Mouse (Mus musculus) 3T3-L1 (cell line): ENCODE data around the gene Vwa3b.

ENCODE experiments used
- DNase-seq: peaks from one replicate; pipeline ENCODE4 v3.0.0-alpha.2; 2015; ENCODE audit warnings: low read depth, low spot score

Vwa3b gene

DNA sequence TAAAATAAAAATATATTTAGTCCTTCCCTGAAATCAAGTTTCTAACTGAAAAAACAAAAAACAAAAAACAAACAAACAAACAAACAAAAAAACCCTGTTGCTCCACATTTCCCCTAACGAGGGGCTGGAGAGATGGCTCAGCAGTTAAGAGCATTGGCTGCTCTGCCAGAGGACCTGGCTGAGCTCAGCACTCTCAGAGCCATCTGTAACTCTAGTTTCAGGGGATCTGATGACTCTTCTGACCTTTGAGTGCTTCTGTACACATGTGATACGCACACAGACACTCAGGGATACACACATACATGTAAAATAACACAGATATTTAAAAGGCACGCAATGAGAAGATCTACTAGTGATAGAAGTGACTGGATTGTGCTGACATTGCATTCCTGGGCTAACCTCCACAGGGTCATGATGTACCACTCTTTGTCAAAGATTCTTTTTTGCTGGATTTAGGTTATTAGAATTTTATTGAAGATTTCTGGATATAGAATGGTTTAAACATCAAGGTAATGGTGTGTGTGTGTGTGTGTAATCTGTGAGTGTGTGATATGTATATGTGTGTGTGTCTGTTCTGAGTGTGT is 14.7 kb upstream of the Vwa3b start:
- DNase-seq: no peak

DNA sequence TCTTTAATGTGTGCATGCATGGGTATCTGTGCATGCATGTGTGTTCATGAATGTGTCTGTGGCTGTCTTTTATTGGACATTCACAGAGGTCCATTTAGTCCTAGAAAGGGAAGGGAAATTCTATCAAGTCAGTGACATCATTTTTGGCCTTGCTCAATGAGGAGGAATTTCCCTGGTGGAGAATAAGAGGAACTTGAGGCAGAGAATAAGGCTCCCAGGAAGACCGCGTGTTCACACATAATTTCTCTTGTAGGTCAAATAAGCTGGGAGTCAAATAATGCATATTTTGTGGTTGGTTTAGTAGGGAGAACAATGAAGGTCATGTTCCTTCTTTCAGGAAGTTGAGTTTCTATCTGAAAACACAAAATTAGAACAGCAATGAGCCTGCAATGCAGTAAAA is 13.4 kb upstream of the Vwa3b start:
- no peak for DNase-seq

DNA sequence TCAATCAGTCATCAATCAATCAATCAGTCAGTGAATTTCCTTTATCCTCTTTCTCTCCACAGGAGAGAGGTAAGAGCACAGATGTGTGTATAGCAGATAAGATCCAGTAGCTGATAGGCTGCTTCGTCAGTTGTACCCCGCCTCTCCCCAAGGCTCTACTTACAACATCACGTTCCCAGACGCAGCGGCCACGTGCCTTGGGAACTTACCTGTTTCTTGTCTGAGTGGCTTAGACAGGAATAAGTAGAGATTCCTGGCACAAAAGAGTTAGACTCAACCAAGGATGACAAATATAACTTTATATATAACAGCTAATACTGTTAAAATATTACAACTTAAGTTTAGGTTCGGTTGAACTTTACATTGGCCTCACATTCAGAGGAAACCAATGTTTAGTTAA is 12.7 kb upstream of the Vwa3b start:
- no peak for DNase-seq

DNA sequence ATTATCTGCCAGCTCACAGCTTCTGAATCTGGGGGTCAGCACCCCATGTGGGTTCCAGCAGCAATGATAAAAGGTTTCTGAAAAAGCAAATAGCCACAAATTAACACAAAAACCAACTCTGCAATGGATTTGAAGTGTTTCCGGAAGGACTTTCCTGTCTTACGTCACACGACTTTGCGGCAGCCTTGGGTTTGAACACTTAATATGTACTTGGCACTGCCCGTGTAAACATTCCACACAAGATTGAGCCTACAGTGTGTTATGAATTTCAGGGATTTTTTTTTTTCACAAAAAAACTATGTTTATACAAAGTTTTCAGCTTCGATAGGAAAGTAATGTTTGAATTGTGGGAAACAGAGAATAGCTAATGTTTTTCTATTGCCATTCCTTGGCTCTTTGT is 7.4 kb upstream of the Vwa3b start:
- DNase-seq: no peak

DNA sequence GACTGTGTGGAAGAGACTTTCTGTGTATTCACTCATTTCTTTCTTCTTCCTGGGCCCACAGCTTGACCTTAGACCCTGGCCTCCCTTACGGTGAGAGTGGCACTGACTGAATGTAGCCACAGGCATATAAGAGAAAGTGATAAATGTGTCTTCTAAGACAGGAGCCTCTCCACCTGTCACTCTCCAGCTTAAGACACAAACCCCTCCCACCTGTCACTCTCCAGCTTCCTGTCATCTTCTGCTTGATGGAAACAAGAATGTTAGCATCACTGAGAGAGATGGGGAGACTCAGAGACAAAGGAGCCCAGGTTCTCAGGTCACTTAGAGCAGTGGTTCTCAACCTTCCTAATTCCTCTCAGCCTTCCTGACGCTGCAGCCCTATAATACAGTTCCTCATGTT is 3.7 kb upstream of the Vwa3b start:
- no peak for DNase-seq

DNA sequence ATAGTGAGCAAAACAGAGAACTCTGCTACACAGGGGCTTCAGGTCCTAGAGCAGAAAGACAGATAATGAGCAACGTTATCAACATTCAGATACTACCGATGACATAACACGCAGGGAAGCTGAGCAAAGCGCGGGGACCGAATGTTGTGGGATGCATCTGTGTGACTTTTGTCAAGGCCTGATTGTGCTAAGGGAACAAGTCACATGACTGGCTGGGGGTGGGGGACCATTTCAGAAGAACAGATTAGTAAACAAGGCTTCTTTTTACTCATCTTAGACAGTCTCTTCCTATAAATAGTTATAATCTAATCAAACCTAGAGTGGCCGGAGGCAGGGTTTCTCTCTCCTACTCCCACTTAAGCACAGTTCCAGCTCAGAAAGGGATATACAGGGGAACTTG is 1.7 kb upstream of the Vwa3b start:
- DNase-seq: no peak

DNA sequence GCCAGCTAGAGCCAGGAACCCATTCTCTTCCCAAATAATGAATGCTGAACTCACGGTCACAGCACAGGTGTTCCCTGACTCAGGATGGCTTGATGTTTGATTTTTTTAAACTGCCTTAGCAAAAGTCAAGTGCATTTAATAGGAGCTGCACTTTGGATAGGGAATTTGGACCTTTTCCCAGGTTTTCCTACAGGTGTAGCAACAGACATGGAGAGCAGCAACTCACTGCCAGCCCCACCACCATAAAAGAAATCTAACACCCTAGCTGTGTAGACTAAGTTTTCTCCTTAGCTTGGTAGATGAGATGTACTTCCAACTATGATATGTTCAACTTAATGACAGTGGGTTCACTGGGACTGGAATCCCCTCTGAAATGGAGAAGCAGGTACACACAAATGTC is 1.0 kb upstream of the Vwa3b start:
- no peak for DNase-seq

DNA sequence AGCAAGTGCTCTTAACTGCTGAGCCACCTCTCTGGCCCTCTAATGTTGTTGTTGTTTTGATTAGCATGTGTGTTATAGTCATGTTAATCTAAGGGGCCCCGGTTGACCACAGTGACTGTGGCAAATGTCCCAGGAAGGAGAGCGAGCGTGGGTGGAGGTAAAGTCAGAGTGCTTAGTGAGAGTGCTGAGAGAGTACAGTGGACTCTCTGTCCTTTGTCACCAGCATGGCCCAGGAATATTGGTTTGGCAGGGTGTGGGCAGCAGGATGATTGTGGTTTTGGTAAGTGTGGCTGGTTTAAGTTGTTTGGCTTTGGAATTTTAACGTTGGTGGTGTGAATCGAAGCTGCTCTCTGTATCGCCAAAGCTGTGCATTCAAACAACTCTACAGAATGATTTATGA is 470 bp downstream of the Vwa3b start:
- DNase-seq: peak; percentile 22

DNA sequence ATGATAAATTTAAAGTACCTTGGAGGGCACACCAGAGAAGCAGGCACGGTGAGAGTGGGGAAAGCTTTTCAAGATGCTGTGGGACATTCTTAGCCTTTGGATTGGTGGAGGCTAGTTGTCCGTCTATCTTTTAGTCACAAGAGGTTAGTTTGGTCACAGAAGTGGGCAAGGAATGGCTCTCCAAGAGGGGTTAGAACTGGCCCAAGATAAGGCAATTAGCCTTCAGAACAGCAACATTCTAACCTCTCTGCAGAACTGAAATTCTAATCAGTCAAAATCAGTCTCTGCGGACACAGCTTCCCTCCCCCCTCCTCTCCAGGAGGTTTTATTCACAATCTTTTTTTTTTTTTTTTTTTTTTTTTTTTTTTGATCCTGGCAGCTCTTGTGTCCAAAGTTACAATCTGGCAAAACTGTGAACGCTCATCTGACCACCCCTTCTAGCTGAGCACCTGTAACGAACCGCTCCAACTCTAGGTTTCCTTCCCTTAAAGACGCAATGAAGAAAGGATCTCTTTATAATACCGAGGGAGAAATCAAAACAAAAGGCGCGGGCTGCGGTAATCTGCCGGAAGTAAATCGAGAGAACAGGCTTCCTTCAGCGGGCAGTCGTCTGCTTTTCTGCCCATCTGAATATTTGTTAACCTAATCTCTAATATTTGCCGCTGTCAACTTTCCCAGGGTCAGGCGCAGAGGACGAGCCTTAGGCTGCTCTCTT is 2.2 kb downstream of the Vwa3b start:
- no peak for DNase-seq

DNA sequence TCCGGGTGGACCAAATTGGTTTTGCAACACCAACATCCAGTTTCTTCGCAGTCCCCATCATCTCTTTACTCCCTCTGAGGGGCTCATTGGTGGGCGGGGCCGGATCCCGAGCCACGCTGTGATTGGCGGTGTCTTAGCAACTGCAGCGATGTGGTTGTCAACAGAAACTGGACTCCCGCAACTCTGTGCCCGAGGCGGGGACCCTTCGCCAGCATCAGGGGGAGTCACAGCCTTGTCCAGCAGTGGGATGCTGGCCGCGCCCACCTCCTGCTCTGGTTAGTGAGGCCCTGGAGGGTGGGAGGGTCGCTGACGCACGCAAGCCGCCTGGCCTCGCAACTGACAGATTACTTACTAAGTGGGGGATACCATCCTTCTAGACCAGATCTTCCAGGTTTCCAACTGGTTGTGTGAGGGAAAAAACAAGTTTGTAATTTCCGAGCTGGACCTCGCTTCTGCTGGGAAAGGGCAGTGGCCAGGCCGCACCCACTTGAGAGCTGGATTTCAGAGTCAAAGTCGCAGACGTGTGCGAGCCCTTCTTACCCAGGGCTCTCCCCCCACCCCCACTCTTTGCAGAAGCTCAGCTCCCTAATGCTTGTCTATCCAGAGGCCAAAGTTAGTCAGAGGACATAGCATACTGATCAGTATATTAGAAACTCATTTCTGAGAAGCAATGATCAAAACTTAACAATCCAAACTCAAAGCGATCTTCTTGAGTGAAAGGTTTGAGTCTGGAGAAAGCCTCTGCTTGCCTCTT is 2.9 kb downstream of the Vwa3b start:
- peak; percentile 46 for DNase-seq

DNA sequence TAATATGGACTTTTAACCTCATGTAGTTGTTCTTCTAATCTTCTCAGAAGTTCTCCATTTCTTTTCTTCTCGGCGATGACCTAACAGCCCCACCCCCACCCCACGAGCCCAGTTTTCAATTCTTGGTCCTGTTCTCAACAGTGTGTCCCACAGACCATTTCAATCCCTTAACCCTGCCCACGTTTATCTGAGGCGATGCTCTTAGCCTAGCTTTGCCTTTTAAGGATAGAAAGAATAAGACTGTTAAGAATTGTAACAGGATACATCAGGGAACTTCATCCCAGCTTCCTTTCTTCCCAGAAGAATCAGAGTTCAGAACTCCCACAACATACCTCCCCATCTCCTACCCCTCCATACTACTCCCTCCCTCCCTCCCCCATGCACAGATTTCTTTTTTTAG is 3.5 kb downstream of the Vwa3b start:
- DNase-seq: no peak

DNA sequence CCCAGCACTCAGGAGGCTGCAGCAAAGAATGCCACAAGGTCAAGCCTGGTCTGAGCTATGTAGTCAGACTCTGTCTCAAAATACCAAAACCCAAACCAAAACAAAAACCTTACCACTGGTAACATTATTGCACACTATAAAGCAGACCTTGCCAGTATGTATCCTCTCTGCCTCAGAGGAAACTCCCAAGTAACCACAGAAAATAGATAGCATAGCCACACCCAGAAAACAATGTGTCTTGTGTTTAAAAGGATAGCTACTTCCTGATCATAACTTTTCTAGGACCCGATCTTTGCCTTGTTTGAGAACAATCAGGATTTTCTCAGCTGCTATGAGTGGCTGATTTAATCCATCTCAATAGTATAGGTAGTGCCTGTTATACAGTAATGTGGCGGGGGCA is 4.3 kb downstream of the Vwa3b start:
- DNase-seq: peak; percentile 37

DNA sequence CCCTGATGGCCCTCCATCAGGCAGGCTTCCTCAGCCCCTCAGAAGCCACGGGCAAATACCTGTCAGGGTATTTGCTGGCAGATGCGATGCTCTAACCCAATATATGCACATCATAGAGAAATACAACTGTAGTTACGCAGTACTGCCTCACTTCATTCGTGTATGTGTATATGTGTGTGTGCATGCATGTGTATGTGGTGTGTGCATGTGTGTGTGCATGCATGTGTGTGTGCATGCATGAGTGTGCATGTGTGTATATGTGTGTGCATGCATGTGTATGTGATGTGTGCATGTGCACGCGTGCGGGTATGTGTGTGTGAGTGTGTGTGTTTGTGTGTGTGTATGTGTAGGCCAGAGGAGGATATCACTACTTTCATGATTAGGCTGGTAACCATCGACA is 9.5 kb downstream of the Vwa3b start:
- DNase-seq: no peak

DNA sequence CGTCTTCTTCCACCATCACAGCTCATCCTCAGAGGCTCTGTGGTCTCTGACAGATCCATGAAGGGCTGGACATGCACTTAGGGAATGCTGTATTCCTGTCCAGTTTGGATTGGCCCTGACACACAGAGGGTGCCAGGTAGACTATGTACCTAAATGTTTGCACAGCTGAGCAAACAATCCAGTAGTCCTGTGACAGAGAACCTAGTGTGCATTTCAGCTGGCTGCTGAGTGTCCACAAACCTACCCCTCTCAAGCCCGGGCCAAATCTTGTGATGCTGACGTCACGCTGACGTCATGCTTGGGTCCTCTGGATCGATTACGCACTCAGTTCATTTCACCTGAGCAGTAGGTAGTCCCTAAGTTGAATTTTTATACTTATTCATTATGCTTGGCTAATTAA is 14.7 kb downstream of the Vwa3b start:
- no peak for DNase-seq

DNA sequence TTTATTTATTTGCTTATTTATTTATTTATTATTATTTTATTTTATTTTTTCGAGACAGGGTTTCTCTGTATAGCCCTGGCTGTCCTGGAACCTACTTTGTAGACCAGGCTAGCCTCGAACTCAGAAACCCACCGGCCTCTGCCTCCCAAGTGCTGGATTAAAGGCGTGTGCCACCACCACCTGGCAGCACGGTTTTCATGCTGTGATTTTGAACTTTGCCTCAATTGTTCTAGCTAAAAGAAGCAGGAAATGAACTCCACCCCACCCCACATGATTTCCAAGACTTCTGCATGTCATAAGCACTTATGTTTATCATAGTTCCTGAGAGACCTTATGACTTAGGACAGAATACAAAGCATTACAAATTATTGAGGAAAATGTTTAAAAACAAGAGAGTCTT is 15.5 kb downstream of the Vwa3b start:
- DNase-seq: no peak

DNA sequence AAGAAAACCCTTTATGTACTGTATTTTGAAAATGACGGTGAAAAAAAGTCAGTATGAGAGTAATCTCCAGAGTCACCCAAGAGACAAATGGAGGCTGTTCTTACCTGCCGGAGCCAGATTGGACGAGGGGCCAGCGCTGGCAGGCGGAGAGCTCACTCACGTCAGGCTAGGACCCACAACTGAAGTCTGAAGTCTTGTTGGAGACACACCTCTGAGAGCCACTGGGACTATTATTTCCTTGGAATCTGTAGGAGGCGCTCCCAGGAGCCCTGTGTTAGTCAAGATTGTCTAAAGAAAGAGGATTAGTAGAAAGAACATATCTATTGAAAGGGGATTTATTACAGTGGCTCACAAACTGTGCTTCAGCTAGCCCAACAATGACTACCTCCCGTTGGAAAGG is 16.4 kb downstream of the Vwa3b start:
- DNase-seq: no peak

DNA sequence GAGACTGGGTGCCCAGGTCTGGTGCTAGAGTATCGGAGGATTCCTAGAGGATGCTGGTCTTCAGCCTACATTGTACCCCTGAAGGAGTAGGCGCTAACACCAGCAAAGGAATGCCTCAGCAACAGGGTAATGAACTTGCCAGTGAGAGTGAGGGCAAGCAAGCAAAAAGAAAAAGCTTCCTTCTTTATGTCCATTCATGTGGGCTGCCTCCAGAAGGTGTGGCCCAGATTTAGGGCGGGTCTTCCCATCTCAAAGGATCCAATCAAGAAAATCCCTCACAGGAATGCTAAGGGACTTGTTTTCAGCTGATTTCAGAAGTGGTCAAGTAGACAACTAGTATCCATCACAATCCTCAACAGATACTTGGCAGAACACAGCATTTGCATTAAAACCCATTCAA is 16.8 kb downstream of the Vwa3b start:
- no peak for DNase-seq

DNA sequence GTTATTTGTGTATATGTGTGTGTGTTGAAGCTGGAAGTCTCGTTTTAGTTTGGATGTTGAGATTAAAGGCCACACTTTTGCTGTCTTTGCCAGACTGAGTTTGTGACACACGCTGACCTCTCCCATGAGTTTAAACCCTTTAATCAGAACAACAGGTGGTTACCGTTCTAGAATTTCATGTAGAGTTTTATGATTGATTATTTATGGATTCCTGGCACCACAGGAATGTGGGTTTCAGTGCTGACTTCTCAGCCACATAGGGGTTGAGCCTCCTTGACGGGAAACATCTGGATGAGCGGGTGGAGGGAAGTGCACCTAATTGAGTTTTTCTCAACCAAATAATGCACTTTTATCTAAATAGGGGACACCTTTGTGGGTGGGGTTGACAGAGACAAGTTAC is 19.1 kb downstream of the Vwa3b start:
- no peak for DNase-seq

DNA sequence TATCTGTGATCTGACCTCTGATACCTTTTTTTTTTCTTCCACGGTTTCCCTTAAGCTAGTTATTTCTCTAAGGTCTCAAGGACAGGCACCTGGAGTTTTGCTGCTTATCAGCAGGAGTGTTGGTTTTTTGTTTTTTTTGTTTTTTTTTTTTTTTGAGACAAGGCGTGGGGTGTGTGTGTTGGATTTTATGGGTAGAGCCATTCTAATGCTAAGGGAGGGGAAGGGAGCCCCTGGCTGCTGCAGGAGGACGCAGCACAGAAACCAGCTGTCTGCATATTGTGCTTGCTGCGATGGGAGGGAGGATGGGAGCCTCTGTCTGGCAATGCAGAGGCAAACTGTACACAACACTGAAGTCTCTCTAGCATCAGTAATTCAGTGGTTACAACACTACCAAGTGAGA is 22.8 kb downstream of the Vwa3b start:
- no peak for DNase-seq

DNA sequence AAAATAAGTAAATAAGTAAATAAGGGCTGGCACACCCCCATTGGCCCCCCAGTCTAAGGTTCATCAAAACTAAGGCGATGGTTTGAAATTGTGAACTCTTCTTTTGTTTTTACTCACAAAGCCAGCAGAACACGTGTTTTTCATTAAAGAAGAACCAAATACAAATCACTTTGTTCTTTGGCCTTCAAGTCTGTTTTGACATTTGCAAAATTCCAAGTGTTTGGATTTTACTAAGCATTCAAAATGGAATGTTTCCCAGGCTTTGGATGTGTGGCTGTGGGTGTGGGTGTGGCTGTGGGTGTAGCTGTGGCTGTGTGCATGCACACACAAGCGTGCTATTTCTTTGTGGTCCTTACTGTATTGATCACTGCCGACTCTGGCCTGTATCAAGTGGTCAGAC is 27.3 kb downstream of the Vwa3b start:
- peak; percentile 51 for DNase-seq

DNA sequence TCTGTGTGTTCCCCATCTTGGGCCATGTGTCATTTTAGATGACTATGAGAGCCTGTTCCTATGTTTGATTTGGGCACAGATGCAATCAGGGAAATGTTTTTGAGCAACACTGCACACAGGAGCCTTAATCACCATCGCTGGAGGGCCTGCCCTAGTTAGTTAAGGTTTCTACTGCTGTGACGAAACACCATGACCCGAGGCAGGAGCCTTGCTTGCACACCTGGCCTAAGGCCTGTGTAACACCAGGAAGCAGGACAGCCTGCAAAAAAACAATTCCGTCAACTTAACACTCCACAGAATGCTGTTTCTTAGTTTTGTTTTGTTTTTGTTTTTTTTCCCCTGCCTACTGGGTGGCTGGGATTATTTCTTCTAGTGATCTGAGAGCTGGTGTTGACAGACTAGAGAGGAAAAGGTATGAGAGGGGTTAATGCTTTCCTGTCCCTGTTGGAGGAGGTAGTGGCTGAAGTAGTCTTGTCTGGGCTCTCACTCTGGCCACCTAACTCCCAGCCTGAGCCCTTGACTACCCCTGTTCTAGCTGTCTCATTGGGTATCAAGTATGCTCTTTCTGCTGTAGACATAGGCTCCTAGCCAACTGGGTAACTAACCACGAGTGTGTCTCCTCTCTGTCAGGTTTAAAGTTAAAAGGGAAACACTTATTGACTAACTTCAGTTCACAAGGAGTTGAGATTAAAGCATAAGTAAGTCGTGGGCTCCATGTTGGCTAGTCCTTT is 30.6 kb downstream of the Vwa3b start:
- no peak for DNase-seq

DNA sequence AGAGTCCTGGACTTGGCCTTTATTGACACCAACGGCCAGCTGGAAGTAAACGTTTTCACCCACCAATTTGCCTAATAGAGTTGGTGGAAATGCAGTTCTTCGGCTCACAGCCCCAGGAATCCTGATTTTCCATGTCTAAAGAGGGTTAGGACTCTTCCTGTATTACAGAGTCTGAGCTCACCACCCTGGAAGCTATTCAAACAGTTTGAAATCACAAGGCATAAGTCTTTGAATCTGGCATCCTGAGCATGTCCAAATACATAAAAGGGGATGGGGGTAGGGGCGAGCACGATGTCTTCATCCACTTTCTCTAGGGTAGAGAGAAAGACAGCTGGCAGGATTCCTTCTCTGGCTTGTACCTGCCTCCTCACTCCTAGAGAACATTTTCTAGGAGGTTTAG is 34.5 kb downstream of the Vwa3b start:
- no peak for DNase-seq

DNA sequence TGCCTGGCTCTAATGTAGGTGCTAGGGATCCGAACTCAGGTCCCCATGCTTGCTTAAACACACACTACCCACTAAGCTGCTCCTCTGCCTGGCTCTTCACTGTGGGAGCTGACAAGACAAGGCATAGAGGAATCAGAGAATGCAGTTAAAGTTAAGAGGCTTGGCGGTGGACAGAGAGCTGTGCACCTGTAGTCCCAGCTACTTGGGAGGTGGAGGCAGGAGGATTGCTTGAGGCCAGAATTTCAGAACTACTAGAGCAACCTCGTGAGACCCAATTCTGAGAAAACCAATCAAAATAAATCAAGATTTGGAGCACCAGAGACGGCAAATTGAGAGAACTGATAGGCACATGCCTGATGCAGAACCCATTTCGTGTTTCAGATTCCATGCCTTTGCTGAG is 36.7 kb downstream of the Vwa3b start:
- DNase-seq: no peak
